Mouse (Mus musculus) E14TG2a.4 (cell line): ENCODE data around the gene Lrrc66.
A peak's percentile ranks its signal among the peaks of the same experiment; 100 is the strongest.

Experiments used
- H3K27me3 ChIP-seq: 2 replicates; pipeline ENCODE4 v1.6.1; 2014; ENCODE audit warnings: low read length, control low read depth; ENCODE audit not compliant: insufficient read depth
- H3K36me3 ChIP-seq: 2 replicates; pipeline ENCODE4 v1.6.1; 2014; ENCODE audit warnings: low read length, control low read depth; ENCODE audit not compliant: insufficient read depth
- H3K4me1 ChIP-seq: replicated peaks from 2 replicates; pipeline ENCODE4 v1.6.1; 2014; ENCODE audit warnings: low read depth, low read length, control low read depth
- H3K4me3 ChIP-seq: replicated peaks from 2 replicates; pipeline ENCODE4 v1.5.1; 2014; ENCODE audit warnings: mild to moderate bottlenecking, low read length
- H3K9me3 ChIP-seq: 2 replicates; pipeline ENCODE4 v1.6.1; 2014; ENCODE audit warnings: low read length, control low read depth
- CTCF ChIP-seq: conservative IDR thresholded peaks from 2 replicates; pipeline ENCODE4 v1.5.1; 2014; ENCODE audit warnings: low read length
- NANOG ChIP-seq: IDR thresholded peaks from 2 replicates; pipeline ENCODE4 v1.6.1; 2014; ENCODE audit warnings: borderline replicate concordance, low read length, mixed read lengths
- POU5F1 ChIP-seq: IDR thresholded peaks from 2 replicates; pipeline ENCODE4 v1.6.1; 2014; ENCODE audit warnings: low read length, borderline replicate concordance

Gene Lrrc66

DNA sequence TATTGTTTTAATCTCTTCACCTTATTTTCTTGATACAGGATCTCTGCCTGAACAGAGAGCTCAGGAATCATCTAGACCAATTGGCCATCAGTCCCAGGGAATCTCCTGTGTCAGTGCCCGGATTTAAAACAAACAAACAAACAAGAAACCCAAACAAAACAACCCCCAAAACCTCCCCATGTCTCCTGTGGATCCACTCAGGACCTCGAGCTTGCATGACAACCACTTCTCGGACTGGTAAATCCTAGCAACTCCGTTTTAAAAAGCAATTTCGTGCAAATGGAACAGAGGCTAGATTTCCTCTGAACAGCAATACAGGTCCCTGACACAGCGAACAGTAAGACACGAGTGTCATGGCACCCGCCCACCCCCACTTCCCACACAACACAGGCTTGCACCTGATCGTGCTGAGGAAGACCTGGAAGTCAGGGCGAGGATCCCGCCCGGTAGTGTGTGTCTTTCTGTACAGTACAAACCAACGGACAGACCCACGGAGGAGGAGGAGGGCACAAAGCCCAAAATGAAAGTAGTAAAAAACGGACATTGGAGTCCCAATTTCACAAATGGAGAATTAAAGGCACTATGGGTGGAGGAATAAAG lies 18.1 kb upstream of the Lrrc66 start:
- peaks cover 86% of the 10 kb centered on the region for H3K27me3 ChIP-seq
- no peaks in the 10 kb centered on the region for H3K36me3 ChIP-seq
- no peak for TF ChIP-seq NANOG
- TF ChIP-seq CTCF: no peak
- H3K4me1 ChIP-seq: peaks cover 26% of the 10 kb centered on the region
- H3K9me3 ChIP-seq: no peaks in the 10 kb centered on the region
- peak overlapping the region; percentile 76 for H3K4me3 ChIP-seq

GRCm38 (mm10) chr5:73647261-73647900 lies 15.1 kb upstream of the Lrrc66 start, which contains the start of gene Sgcb:
Sgcb (minus strand) TSS chr5:73647790.
- TF ChIP-seq NANOG (no peak), CTCF (no peak), POU5F1 (no peak)
- peak within 1 kb of the TSS; percentile 83 for H3K4me3 ChIP-seq
- H3K27me3 ChIP-seq: peaks cover 73% of the 10 kb centered on the region

GRCm38 (mm10) chr5:73642091-73642490 lies 9.8 kb upstream of the Lrrc66 start:
- Histone ChIP-seq H3K4me3 (no peak overlapping the region), H3K36me3 (no peaks in the 10 kb centered on the region), H3K27me3 (peaks cover 24% of the 10 kb centered on the region), H3K4me1 (peaks cover 16% of the 10 kb centered on the region; the same call in 1 of the 2 replicates), H3K9me3 (no peaks in the 10 kb centered on the region)
- TF ChIP-seq CTCF: peak; percentile 69
- TF ChIP-seq NANOG: no peak

More at GRCm38 (mm10) chr5:73647261-73647900, 15.1 kb upstream of the Lrrc66 start, which contains the start of gene Sgcb:
- no peaks in the 10 kb centered on the region for H3K9me3 ChIP-seq
- no peaks in the 10 kb centered on the region for H3K36me3 ChIP-seq
- peaks cover 23% of the 10 kb centered on the region for H3K4me1 ChIP-seq

DNA sequence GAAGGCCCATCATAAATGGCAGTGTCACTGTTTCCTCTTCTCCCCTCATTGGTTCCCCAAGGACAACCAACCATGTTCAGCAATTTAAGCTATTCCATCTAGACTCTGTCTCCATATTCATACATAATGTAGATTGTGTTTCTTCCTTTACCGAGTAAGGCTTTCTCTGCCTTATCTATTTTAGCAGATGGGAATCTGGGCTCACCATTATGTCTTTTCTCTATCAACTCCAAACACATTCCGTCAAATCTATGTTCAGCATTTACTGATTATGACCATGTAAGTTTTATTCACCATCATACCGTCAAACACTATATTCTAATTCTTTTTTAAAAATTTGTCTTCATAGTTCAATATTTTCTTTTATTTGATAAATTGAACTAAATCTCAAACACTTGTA lies 8.7 kb upstream of the Lrrc66 start:
- no peaks in the 10 kb centered on the region for H3K9me3 ChIP-seq
- no peak overlapping the region for H3K4me3 ChIP-seq
- no peak for TF ChIP-seq CTCF
- no peak for TF ChIP-seq POU5F1
- TF ChIP-seq NANOG: no peak
- peaks cover 15% of the 10 kb centered on the region for H3K27me3 ChIP-seq
- H3K4me1 ChIP-seq: peaks cover 16% of the 10 kb centered on the region; the same call in 1 of the 2 replicates
- H3K36me3 ChIP-seq: no peaks in the 10 kb centered on the region

- no peaks in the 10 kb centered on the region for H3K27me3 ChIP-seq
- TF ChIP-seq CTCF: no peak; the same call in 1 of the 2 replicates
- no peak for TF ChIP-seq POU5F1
- no peak for TF ChIP-seq NANOG
- peaks cover 17% of the 10 kb centered on the region for H3K4me1 ChIP-seq
- no peaks in the 10 kb centered on the region for H3K36me3 ChIP-seq
- no peak overlapping the region for H3K4me3 ChIP-seq
- H3K9me3 ChIP-seq: no peaks in the 10 kb centered on the region
Measured at GRCm38 (mm10) chr5:73637337-73638107, 5.2 kb upstream of the Lrrc66 start.

DNA sequence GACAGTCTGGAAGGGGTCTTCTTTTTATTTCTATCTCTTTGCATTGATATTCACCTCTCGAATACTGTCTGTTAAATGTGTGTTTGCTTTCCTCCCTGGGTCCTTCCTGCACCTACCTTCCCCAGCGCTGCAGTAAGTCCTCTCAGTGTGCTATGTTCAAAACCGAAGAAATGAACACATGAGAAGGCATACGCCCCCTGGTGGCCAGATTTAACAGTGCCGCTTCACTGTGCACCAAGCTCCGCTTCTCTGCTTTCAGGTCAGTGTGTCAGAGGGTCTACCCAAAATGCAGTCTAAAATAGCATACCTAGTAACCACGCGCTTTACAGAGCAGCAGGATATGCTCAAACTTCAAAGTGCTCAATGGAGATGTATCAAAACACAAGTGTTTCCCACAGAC lies 815 bp upstream of the Lrrc66 start:
- peaks cover 14% of the 10 kb centered on the region for H3K4me1 ChIP-seq
- peak; percentile 88 for TF ChIP-seq CTCF
- TF ChIP-seq NANOG: no peak

GRCm38 (mm10) chr5:73631001-73631558 lies 1.2 kb downstream of the Lrrc66 start:
- Histone ChIP-seq H3K4me1 (peaks cover 14% of the 10 kb centered on the region), H3K9me3 (no peaks in the 10 kb centered on the region), H3K36me3 (no peaks in the 10 kb centered on the region), H3K4me3 (no peak overlapping the region), H3K27me3 (no peaks in the 10 kb centered on the region)
- TF ChIP-seq NANOG (no peak), CTCF (no peak), POU5F1 (no peak)

More for the DNA sequence above, 815 bp upstream of the Lrrc66 start:
- Histone ChIP-seq H3K36me3 (no peaks in the 10 kb centered on the region), H3K27me3 (no peaks in the 10 kb centered on the region), H3K4me3 (no peak overlapping the region), H3K9me3 (no peaks in the 10 kb centered on the region)

- Histone ChIP-seq H3K27me3 (no peaks in the 10 kb centered on the region), H3K36me3 (no peaks in the 10 kb centered on the region)
- TF ChIP-seq POU5F1 (no peak), NANOG (no peak)
Measured at GRCm38 (mm10) chr5:73630141-73630540, 2.2 kb downstream of the Lrrc66 start.

More at GRCm38 (mm10) chr5:73630141-73630540, 2.2 kb downstream of the Lrrc66 start:
- peaks cover 14% of the 10 kb centered on the region for H3K4me1 ChIP-seq
- H3K9me3 ChIP-seq: no peaks in the 10 kb centered on the region
- no peak overlapping the region for H3K4me3 ChIP-seq
